Mouse (Mus musculus) ES-CJ7 (cell line): ENCODE data around the gene Plxnc1.

Experiments
- DNase-seq: peaks from one replicate; pipeline ENCODE4 v3.0.0; 2011; ENCODE audit warnings: low read depth, low spot score

Plxnc1 gene

GRCm38 (mm10) chr10:94871102-94871501 is 73.5 kb downstream of the Plxnc1 start:
- DNase-seq = no peak

GRCm38 (mm10) chr10:94866995-94867856 is 77.4 kb downstream of the Plxnc1 start:
- no peak for DNase-seq

- no peak for DNase-seq
These were observed 79.4 kb downstream of the Plxnc1 start for GRCm38 (mm10) chr10:94865206-94865605.

GRCm38 (mm10) chr10:94864199-94864928 is 80.3 kb downstream of the Plxnc1 start:
- DNase-seq = no peak

- no peak for DNase-seq
These were observed 81.4 kb downstream of the Plxnc1 start for GRCm38 (mm10) chr10:94863251-94863650.

GRCm38 (mm10) chr10:94860870-94861269 is 83.8 kb downstream of the Plxnc1 start:
- DNase-seq = no peak

- DNase-seq = no peak
These were observed 86.2 kb downstream of the Plxnc1 start for GRCm38 (mm10) chr10:94858277-94859033.

- DNase-seq = no peak
These were observed 94.1 kb downstream of the Plxnc1 start for GRCm38 (mm10) chr10:94850565-94850964.

- no peak for DNase-seq
These were observed 94.7 kb downstream of the Plxnc1 start for GRCm38 (mm10) chr10:94849930-94850329.

- DNase-seq = no peak
These were observed 95.3 kb downstream of the Plxnc1 start for GRCm38 (mm10) chr10:94849360-94849759.

GRCm38 (mm10) chr10:94848344-94848743 is 96.3 kb downstream of the Plxnc1 start:
- no peak for DNase-seq

GRCm38 (mm10) chr10:94846501-94847105 is 98.0 kb downstream of the Plxnc1 start:
- no peak for DNase-seq

- DNase-seq = no peak
These were observed 99.9 kb downstream of the Plxnc1 start for GRCm38 (mm10) chr10:94844692-94845091.

- DNase-seq = no peak
These were observed 108.8 kb downstream of the Plxnc1 start for GRCm38 (mm10) chr10:94835874-94836273.

- no peak for DNase-seq
These were observed 115.2 kb downstream of the Plxnc1 start for GRCm38 (mm10) chr10:94829407-94829806.

- DNase-seq = no peak
These were observed 115.9 kb downstream of the Plxnc1 start for GRCm38 (mm10) chr10:94828734-94829230.

GRCm38 (mm10) chr10:94827890-94828733 is 116.5 kb downstream of the Plxnc1 start:
- no peak for DNase-seq

GRCm38 (mm10) chr10:94827325-94827724 is 117.3 kb downstream of the Plxnc1 start:
- DNase-seq = no peak

- no peak for DNase-seq
These were observed 118.2 kb downstream of the Plxnc1 start for GRCm38 (mm10) chr10:94826436-94826835.

GRCm38 (mm10) chr10:94825951-94826350 is 118.7 kb downstream of the Plxnc1 start:
- no peak for DNase-seq
